Mouse (Mus musculus) heart, adult 2 months (tissue): Measurements from ENCODE around the gene Gm12184. TPM values are rescaled to one million over a fixed set of nuclear protein-coding genes. Genes with fewer than 3 reads are reported as not detected.

Experiments
- DNase-seq, 2 experiments: peaks; one replicate each; pipeline ENCODE4 v3.0.0; 2021
- H3K27ac ChIP-seq: fragments of 200-600 bp; 2 replicates; pipeline ENCODE4 v1.8.1; 2022
- H3K27me3 ChIP-seq: fragments of 200-500 bp; 2 replicates; pipeline ENCODE4 v1.6.1; 2012; ENCODE audit warnings: mild to moderate bottlenecking, low read length, inconsistent platforms, mixed read lengths; ENCODE audit not compliant: control insufficient read depth, insufficient read depth
- H3K36me3 ChIP-seq: fragments of 200-500 bp; 2 replicates; pipeline ENCODE4 v1.6.1; 2012; ENCODE audit warnings: low read length, inconsistent platforms; ENCODE audit not compliant: control insufficient read depth, insufficient read depth
- H3K4me1 ChIP-seq: fragments of 200-500 bp; 2 replicates; pipeline ENCODE4 v1.6.1; 2011; ENCODE audit warnings: low read length; ENCODE audit not compliant: control insufficient read depth, insufficient read depth
- H3K4me3 ChIP-seq: fragments of 200-600 bp; 2 replicates; pipeline ENCODE4 v1.8.1; 2022
- H3K79me2 ChIP-seq: fragments of 200-500 bp; replicated peaks from 2 replicates; pipeline ENCODE4 v1.6.1; 2012; ENCODE audit warnings: mild to moderate bottlenecking, inconsistent platforms, low read length, moderate library complexity, mixed read lengths; ENCODE audit not compliant: control insufficient read depth, insufficient read depth
- H3K9ac ChIP-seq: fragments of 200-500 bp; 2 replicates; pipeline ENCODE4 v1.6.1; 2012; ENCODE audit warnings: low read depth, mild to moderate bottlenecking, control low read depth, inconsistent platforms, low read length, mixed read lengths
- CTCF ChIP-seq: fragments of 200-600 bp; IDR thresholded peaks from 2 replicates; pipeline ENCODE4 v1.8.1; 2022; ENCODE audit warnings: antibody characterized with exemption, mild to moderate bottlenecking, moderate library complexity
- EP300 ChIP-seq: fragments of 200-500 bp; IDR thresholded peaks from 2 replicates; pipeline ENCODE4 v1.6.1; 2011; ENCODE audit warnings: low read depth, low read length, control low read depth; ENCODE audit not compliant: insufficient read depth
- POLR2A ChIP-seq: fragments of 200-500 bp; IDR thresholded peaks from 2 replicates; pipeline ENCODE4 v1.6.1; 2011; ENCODE audit warnings: mild to moderate bottlenecking, low read depth, low read length, control low read depth; ENCODE audit not compliant: insufficient read depth
- WGBS: fragments of 180-500 bp; shearing (Covaris S2); methylation state at CpG from one replicate; pipeline ENCODE4 v1.1.7; 2018; 5-methylcytosine and 5-hydroxymethylcytosine counted together
- intact Hi-C: fragments of 180-260 bp; cut with DNase I; formaldehyde crosslinking; loops from one replicate; pipeline ENCODE4 v1.15.1; 2025
- polyA plus RNA-seq: library from polyadenylated mRNA; depleted of rRNA; stranded (reverse); fragments of >200 nt; gene quantifications from 2 replicates; pipeline ENCODE4 v1.2.3, GENCODE M21; 2012
- total RNA-seq, 2 experiments: library from RNA; stranded (reverse); gene quantifications; 2 replicates each; pipeline ENCODE4 v1.2.3; 2021

Gm12184 gene
- total and polyA plus RNA-seq, 3 experiments = 3.8 to 18.8 (median 3.9) TPM

- H3K27me3 ChIP-seq = no peaks in the 10 kb centered on the region
- no peaks in the 10 kb centered on the region for H3K36me3 ChIP-seq
- 40% methylated on average over 8 of the region's 8 CpGs for WGBS
- DNase-seq = no peak
- no peak overlapping the region for H3K4me3 ChIP-seq
- no peak for TF ChIP-seq EP300
- no peaks in the 10 kb centered on the region for H3K79me2 ChIP-seq
- H3K4me1 ChIP-seq = no peaks in the 10 kb centered on the region
- no peak overlapping the region for H3K9ac ChIP-seq
- no peak overlapping the region for H3K27ac ChIP-seq
- intact Hi-C loops = loop anchor here (1.0 to 2.0 kb wide), 2 partner anchors 68 to 316 kb away; no protein-coding TSS in a partner anchor
Measured at GRCm38 (mm10) chr11:48790946-48791345, 35.5 kb downstream of the Gm12184 start.

GRCm38 (mm10) chr11:48789973-48790823 lies 36.3 kb downstream of the Gm12184 start:
- DNase-seq = peak; percentile 85 to 91
- WGBS = 13% methylated on average over 20 of the region's 20 CpGs
- Histone ChIP-seq H3K36me3 (no peaks in the 10 kb centered on the region), H3K9ac (no peak overlapping the region), H3K27me3 (no peaks in the 10 kb centered on the region), H3K4me3 (peak overlapping the region; percentile 31; the same call in 1 of the 2 replicates), H3K79me2 (no peaks in the 10 kb centered on the region), H3K4me1 (no peaks in the 10 kb centered on the region), H3K27ac (peak overlapping the region; percentile 6; the same call in 1 of the 2 replicates)
- TF ChIP-seq CTCF (peak; percentile 96), EP300 (0 out of 2 replicates have a peak, but pooled peaks have one; percentile 38), POLR2A (no peak)
- intact Hi-C loops = loop anchor here (1.0 to 5.0 kb wide), 3 partner anchors 69 to 482 kb away; no protein-coding TSS in a partner anchor

GRCm38 (mm10) chr11:48789215-48789614 lies 37.2 kb downstream of the Gm12184 start:
- Histone ChIP-seq H3K79me2 (no peaks in the 10 kb centered on the region), H3K27me3 (no peaks in the 10 kb centered on the region), H3K4me1 (no peaks in the 10 kb centered on the region), H3K9ac (no peak overlapping the region), H3K4me3 (no peak overlapping the region), H3K36me3 (no peaks in the 10 kb centered on the region), H3K27ac (no peak overlapping the region)
- intact Hi-C loops = loop anchor here (5.0 kb wide), 1 partner anchor 483 kb away; no protein-coding TSS in a partner anchor
- no peak for DNase-seq
- WGBS = 79% methylated on average over 5 of the region's 5 CpGs
- no peak for TF ChIP-seq EP300
- TF ChIP-seq CTCF = no peak
- TF ChIP-seq POLR2A = no peak

- H3K27ac ChIP-seq = no peak overlapping the region; the same call in 1 of the 2 replicates
Measured at GRCm38 (mm10) chr11:48788311-48789089, 38.0 kb downstream of the Gm12184 start.

GRCm38 (mm10) chr11:48787455-48788211 lies 38.8 kb downstream of the Gm12184 start:
- no peak overlapping the region; the same call in 1 of the 2 replicates for H3K4me3 ChIP-seq
- H3K9ac ChIP-seq = no peak overlapping the region
- H3K27me3 ChIP-seq = no peaks in the 10 kb centered on the region
- no peaks in the 10 kb centered on the region for H3K36me3 ChIP-seq
- intact Hi-C loops = loop anchor here (5.0 kb wide), 1 partner anchor 485 kb away; no protein-coding TSS in a partner anchor
- 46% methylated on average over 10 of the region's 10 CpGs for WGBS
- H3K79me2 ChIP-seq = no peaks in the 10 kb centered on the region
- H3K27ac ChIP-seq = no peak overlapping the region
- H3K4me1 ChIP-seq = no peaks in the 10 kb centered on the region
- TF ChIP-seq POLR2A (0 out of 2 replicates have a peak, but pooled peaks have one; percentile 28), EP300 (no peak), CTCF (no peak)
- DNase-seq = peak; percentile 48 to 67

More at GRCm38 (mm10) chr11:48788311-48789089, 38.0 kb downstream of the Gm12184 start:
- H3K9ac ChIP-seq = 0 out of 2 replicates have a peak overlapping the region, but pooled peaks have one; percentile 35
- peak; percentile 78 to 81 for DNase-seq
- no peaks in the 10 kb centered on the region for H3K36me3 ChIP-seq
- intact Hi-C loops = loop anchor here (5.0 kb wide), 1 partner anchor 484 kb away; no protein-coding TSS in a partner anchor
- H3K27me3 ChIP-seq = no peaks in the 10 kb centered on the region
- no peaks in the 10 kb centered on the region for H3K4me1 ChIP-seq
- TF ChIP-seq POLR2A (no peak), EP300 (0 out of 2 replicates have a peak, but pooled peaks have one; percentile 50), CTCF (peak; percentile 80)
- 6% methylated on average over 16 of the region's 16 CpGs for WGBS
- no peaks in the 10 kb centered on the region for H3K79me2 ChIP-seq
- peak overlapping the region; percentile 14; the same call in 1 of the 2 replicates for H3K4me3 ChIP-seq
